Mouse (Mus musculus) forelimb bud, embryonic 11.5 days (tissue): Measurements from ENCODE around the gene Il20.

Source experiments
- DNase-seq: peaks from one replicate; pipeline ENCODE4 v3.0.0-alpha.2; 2012; ENCODE audit warnings: low read depth, low spot score

Gene Il20

DNA sequence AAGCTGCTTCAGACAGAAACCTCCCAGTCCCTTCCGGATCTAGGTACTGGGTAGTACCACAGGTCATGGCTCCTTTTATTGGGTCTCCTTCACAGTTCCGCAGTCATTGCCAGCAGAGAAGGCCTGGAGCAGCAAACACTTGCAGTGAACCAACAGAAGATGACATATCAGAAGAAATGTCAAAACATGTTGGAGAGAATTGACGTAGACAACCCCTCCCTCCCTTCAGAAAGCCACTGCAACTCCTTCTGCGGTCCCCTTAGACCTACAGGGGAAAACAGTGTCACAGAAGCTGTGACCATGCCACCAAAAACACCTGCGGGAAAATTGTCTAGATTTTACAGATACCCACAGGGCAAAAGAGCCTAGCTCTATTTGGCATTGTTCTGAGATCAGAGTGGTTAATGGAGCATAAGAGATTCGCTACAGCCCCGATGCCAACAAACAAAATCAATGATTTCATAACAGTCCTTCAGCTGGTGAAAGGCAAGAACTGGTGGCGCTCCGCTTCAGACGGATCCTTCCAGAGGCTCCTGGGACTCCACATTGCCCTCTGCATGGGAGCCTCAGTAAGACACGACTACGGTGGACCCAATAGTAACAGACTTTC is at the start of gene Il20:
Il20 (minus strand) TSS at position 51 of the 610 bp plus-strand sequence.
- DNase-seq: no peak

GRCm38 (mm10) chr1:130946920-130947319 is 35.7 kb upstream of the Il20 start:
- DNase-seq: no peak

GRCm38 (mm10) chr1:130941801-130942200 is 30.6 kb upstream of the Il20 start:
- DNase-seq: no peak

DNA sequence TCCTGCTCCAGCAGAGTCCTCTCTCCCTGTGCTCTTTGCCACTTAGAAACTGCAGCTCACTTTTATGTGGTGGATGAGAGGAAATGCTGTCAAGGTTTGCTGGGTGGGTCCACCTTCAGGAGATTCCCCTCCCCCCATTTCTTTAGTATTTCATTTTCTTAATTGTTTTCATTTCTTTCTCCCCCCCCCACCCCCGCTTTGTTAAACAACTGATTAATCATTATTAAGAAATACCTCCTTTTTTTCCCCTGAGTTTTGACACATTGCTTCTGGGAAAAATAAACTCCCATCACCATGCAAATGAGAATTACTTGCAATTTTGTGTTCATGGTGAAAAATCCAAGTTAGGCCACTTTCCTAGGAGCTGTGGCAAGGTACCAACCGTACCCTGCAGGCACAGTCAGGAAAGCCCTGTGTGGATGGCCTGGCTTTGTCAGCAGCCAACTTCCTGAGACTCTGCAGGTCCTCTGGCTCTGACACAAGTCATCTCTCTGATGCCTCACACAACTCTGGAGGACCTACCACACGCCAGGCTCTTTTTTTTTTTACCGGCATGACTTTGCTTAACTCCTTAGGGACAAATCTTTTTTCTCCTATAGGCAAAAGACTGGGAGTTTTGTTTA is 28.9 kb upstream of the Il20 start, which contains the start of gene Il19:
Il19 (minus strand) TSS at position 51 of the 623 bp plus-strand sequence.
- DNase-seq: no peak

DNA sequence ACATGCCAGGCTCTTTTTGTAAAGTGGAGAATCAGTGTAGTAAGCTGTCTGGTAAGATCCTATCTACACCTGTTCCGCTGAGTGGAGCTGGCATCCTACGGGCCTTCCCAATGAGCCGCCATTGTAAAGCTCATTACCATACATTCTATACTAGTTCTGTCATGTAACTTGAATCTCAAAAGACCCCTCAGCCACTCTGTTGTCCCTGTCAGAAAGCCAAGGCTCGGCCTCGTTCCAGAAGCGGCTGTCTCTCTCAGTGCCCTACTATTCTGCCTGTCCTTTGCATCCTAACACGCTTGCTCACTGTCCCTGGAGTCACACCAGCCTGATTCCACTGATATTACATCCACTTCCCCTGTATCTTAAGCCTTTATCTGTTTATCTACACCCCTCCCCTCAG is 26.9 kb upstream of the Il20 start:
- no peak for DNase-seq

DNA sequence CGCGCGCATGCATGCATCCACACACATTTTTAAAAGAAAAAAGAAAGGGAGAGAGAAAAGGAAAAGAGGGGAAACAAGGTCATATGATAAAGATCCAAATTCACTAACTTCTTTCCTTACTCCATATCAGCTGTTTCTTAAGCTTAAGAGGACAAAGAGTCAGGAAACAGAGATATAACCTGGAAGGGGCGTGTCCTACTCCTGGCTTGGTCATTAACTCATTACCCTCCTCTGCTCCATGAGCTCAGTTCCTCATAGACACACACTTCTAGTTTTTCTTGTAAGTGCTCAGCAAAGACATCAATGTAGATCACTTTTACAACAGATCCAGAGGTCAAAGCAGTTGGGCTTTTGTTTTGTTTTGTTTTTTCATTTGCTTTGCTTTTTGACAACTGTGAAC is 25.9 kb upstream of the Il20 start:
- DNase-seq: no peak

DNA sequence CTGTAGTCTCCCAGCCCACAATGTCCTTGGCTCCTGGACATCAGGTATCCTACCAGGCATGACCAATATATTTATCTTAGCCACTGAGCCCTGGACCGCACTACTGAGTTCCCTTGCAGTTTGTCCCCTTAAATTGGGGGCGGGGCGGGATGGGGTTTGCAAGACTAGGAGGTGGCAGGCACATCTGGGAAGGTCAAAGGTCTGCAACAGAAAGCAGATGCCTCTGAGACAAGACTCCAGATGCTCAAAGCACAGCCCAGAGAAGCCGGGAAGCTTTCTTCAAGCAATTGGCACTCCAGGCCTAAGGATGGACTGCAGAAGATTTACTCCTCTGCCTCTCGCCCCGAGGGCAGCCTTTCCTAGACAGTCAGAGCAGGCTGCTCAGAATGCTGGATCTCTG is 25.1 kb upstream of the Il20 start:
- DNase-seq: peak; percentile 51

DNA sequence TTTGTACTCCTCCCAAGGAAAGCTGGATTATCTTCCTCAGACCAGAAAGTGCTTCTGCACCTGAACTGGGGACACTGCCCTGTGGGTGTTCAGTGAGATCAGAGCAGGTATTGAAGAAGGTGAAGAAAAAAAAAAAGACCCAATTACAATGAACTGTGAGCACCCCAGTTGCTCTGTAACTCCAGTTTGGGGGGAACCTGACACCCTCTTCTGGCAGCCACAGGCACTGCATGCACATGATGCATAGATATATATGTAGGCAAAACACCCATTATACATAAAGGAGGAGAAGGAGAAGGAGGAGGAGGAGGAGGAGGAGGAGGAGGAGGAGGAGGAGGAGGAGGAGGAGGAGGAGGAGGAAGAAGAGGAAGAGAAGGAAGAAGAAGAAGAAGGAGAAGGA is 15.2 kb upstream of the Il20 start:
- no peak for DNase-seq

DNA sequence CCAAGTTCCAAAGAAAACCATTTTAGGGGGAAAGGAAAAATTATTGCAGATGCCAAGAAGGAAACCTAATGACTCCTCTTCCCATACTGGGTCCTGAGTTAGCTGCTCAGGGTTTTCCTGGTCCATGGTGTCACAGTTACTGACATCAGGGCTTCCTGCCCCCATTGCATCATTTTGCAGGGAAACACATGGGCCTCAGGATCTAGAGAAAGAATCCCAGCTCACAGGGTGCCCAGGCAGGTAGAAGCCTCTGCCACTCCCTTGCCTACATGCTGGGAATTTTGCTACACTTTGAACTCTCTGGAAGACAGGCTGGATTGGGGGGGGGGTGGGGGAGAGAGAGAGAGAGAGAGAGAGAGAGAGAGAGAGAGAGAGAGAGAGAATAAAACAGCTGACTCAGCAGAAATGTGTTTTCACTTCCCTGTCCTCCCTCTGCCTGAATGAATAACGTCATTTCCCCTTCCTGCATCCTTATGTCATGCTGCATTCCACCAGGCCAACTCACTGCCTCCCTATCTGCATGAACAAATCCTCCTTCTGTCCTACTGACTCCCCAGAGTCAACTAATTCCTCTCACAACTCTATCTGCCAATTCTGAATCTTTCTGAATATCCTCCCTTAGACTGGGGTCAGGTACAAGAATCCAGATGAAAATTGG is 7.2 kb upstream of the Il20 start:
- no peak for DNase-seq

GRCm38 (mm10) chr1:130902505-130902904 is 8.7 kb downstream of the Il20 start:
- DNase-seq: no peak

DNA sequence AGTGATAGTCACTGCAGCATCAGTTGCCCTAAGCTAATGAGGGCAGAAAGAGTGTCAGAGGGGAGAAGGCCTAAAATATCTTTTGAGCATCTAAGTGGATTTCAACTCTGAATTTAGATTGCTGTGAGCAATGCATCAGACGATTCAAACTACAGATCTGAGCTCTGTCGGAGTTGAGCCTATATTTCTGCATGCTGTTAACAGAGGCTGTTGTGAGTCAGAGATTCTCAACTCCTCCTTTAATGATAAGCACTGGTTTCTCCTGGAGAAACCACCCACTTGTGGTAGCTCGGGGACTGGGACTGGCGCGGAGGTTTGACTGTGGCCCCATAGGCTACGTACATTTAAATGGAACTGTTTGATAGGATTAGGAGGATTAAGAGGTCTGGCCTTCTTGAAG is 16.8 kb downstream of the Il20 start:
- no peak for DNase-seq

GRCm38 (mm10) chr1:130893329-130894040 is 17.8 kb downstream of the Il20 start:
- no peak for DNase-seq

GRCm38 (mm10) chr1:130892446-130892845 is 18.8 kb downstream of the Il20 start:
- DNase-seq: no peak

- DNase-seq: no peak
Observed at GRCm38 (mm10) chr1:130887354-130887753, 23.9 kb downstream of the Il20 start, which contains the start of gene Il24. TSS of gene Il24 (minus strand) at chr1:130887454.

DNA sequence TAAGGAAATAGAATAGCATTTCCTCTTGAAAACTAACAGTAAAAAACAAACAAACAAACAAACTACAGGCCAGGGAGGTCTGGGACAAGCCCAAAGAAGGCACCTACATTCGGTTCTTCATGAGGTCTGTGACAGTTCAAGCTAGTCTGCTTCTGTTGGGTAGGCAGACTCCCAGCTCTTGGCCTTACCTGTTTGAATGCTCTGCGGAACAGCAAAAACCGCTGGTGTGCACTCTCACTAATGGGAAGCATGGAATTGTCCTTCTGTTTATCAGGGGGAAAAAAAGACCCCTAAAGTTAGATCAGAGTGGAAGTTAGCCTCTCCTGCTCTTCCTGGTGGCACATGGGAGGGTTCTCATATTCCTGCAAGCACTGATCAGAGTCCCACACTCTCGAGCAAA is 28.1 kb downstream of the Il20 start:
- DNase-seq: no peak

DNA sequence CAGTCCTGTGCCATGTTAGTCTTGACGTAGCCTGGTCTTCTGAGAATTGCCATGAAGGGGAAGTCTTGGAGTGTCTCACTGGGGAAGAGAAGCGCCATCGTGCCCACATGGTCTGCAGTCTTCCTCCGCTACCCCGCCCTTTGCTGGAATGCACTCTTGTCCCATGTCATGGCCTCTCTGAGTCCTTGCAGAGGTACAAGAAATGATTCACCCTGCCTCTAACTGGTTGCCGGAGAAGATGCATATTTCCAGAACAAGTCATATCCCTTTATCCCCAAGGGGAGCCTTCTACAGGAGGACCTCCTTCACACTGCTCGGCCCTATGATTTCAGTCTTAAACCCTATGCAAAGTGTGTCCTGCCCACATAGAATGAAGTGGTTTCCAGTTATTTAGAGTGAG is 31.3 kb downstream of the Il20 start:
- no peak for DNase-seq

- peak; percentile 19 for DNase-seq
Observed at GRCm38 (mm10) chr1:130877889-130878614, 33.2 kb downstream of the Il20 start.

GRCm38 (mm10) chr1:130876931-130877509 is 34.2 kb downstream of the Il20 start:
- DNase-seq: peak; percentile 73

GRCm38 (mm10) chr1:130875910-130876309 is 35.3 kb downstream of the Il20 start:
- DNase-seq: no peak

GRCm38 (mm10) chr1:130875139-130875538 is 36.1 kb downstream of the Il20 start:
- peak; percentile 54 for DNase-seq

DNA sequence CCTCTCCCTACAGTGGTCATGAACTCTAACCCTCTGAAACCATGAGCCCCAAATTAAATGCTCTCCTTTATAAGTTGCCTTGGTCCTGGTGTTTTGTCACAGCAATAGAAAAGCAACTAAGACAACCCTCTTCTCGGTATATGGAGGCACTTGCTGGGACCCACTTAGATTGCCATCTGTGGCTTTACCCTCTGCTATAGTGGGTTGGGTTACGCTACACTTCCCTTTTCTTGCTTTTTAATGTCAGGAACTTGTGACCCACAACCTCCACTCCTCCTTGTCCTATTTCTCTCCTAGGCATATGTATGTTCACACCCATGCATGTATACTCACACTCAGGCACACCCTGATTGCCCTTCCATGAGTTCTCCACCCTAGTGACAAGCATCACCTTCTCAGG is 38.3 kb downstream of the Il20 start:
- no peak for DNase-seq
